Mouse (Mus musculus) kidney, postnatal 25 days (tissue): ENCODE measurements around the gene Sox18.

Source experiments
- DNase-seq, 2 experiments: peaks; one replicate each; pipeline ENCODE4 v3.0.0; 2021; ENCODE audit warnings: mixed read lengths in 2 of 2

Gene Sox18

GRCm38 (mm10) chr2:181671326-181671725 is at the start of gene Sox18:
Gene Sox18, minus strand, starts transcription at chr2:181671640.
- peak; percentile 79 to 87 for DNase-seq

GRCm38 (mm10) chr2:181721200-181721599 is 49.8 kb upstream of the Sox18 start:
- no peak for DNase-seq

GRCm38 (mm10) chr2:181720061-181720460 is 48.6 kb upstream of the Sox18 start:
- no peak for DNase-seq

- DNase-seq = no peak
Measured at GRCm38 (mm10) chr2:181716991-181717390, 45.6 kb upstream of the Sox18 start.

GRCm38 (mm10) chr2:181715382-181715781 is 43.9 kb upstream of the Sox18 start:
- no peak for DNase-seq

GRCm38 (mm10) chr2:181714903-181715326 is 43.5 kb upstream of the Sox18 start, which contains the start of gene Oprl1:
Gene Oprl1, plus strand, starts transcription at chr2:181715016.
- no peak for DNase-seq

GRCm38 (mm10) chr2:181713749-181714148 is 42.3 kb upstream of the Sox18 start:
- DNase-seq = no peak

- peak in 1 of 2 experiments; percentile 29 for DNase-seq
Measured at GRCm38 (mm10) chr2:181706668-181707067, 35.2 kb upstream of the Sox18 start.

GRCm38 (mm10) chr2:181698241-181698640 is 26.8 kb upstream of the Sox18 start, which contains the start of gene Lkaaear1:
Gene Lkaaear1, minus strand, starts transcription at chr2:181698442.
- DNase-seq = no peak

- peak in 1 of 2 experiments; percentile 25 for DNase-seq
Measured at GRCm38 (mm10) chr2:181696801-181697420, 25.5 kb upstream of the Sox18 start.

- DNase-seq = no peak
Measured at GRCm38 (mm10) chr2:181695776-181696175, 24.3 kb upstream of the Sox18 start.

GRCm38 (mm10) chr2:181694581-181694980 is 23.1 kb upstream of the Sox18 start:
- no peak for DNase-seq

GRCm38 (mm10) chr2:181693339-181694280 is 22.2 kb upstream of the Sox18 start, which contains the start of gene Rgs19:
Gene Rgs19, minus strand, starts transcription at chr2:181693977.
- DNase-seq = peak; percentile 77 to 88

GRCm38 (mm10) chr2:181692304-181692703 is 20.9 kb upstream of the Sox18 start:
- DNase-seq = peak in 1 of 2 experiments; percentile 21

GRCm38 (mm10) chr2:181691571-181691970 is 20.1 kb upstream of the Sox18 start:
- DNase-seq = no peak

GRCm38 (mm10) chr2:181691083-181691482 is 19.6 kb upstream of the Sox18 start:
- DNase-seq = no peak

GRCm38 (mm10) chr2:181689466-181690160 is 18.2 kb upstream of the Sox18 start:
- DNase-seq = no peak

- DNase-seq = no peak
Measured at GRCm38 (mm10) chr2:181687586-181687985, 16.1 kb upstream of the Sox18 start.

- no peak for DNase-seq
Measured at GRCm38 (mm10) chr2:181685686-181686085, 14.2 kb upstream of the Sox18 start.

- DNase-seq = no peak
Measured at GRCm38 (mm10) chr2:181684713-181685112, 13.3 kb upstream of the Sox18 start.

- no peak for DNase-seq
Measured at GRCm38 (mm10) chr2:181683381-181683780, 11.9 kb upstream of the Sox18 start.

- DNase-seq = no peak
Measured at GRCm38 (mm10) chr2:181681978-181682377, 10.5 kb upstream of the Sox18 start.

- DNase-seq = peak in 1 of 2 experiments; percentile 40
Measured at GRCm38 (mm10) chr2:181680716-181681117, 9.3 kb upstream of the Sox18 start.
